Mouse (Mus musculus) megakaryocyte, embryonic 14.5 days (primary cell): Measurements from ENCODE around the gene Myo1e. TPM values are rescaled to one million over a fixed set of nuclear protein-coding genes. Genes with fewer than 3 reads are reported as not detected.

Experiments used
- H3K27me3 ChIP-seq: replicated peaks from 2 replicates; pipeline ENCODE3; 2012; ENCODE audit warnings: inconsistent platforms
- H3K36me3 ChIP-seq: replicated peaks from 2 replicates; pipeline ENCODE3; 2012; ENCODE audit warnings: low read length, inconsistent platforms, mixed read lengths
- H3K4me1 ChIP-seq: 2 replicates; pipeline ENCODE4 v1.6.1; 2012; ENCODE audit warnings: inconsistent platforms
- H3K4me3 ChIP-seq: replicated peaks from 2 replicates; pipeline ENCODE3; 2012; ENCODE audit warnings: moderate library complexity, mild to moderate bottlenecking, inconsistent platforms
- H3K9me3 ChIP-seq: 2 replicates; pipeline ENCODE4 v1.6.1; 2012; ENCODE audit warnings: inconsistent platforms
- FLI1 ChIP-seq: IDR thresholded peaks from 2 replicates; pipeline ENCODE4 v1.6.1; 2012; ENCODE audit warnings: low read length, inconsistent platforms, mixed read lengths
- GATA1 ChIP-seq: IDR thresholded peaks from 3 replicates; pipeline ENCODE4 v1.6.1; 2012; ENCODE audit warnings: mixed read lengths, low read length, inconsistent platforms, borderline replicate concordance
- polyA plus RNA-seq: library from polyadenylated mRNA; stranded (reverse); fragments of >175 nt; gene quantifications from 2 replicates; pipeline ENCODE4 v1.2.3, GENCODE M21; 2012; ENCODE audit warnings: low replicate concordance; ENCODE audit not compliant: insufficient read depth

Myo1e gene
- 7.1 and 16.7 TPM in 2 replicates for polyA plus RNA-seq

DNA sequence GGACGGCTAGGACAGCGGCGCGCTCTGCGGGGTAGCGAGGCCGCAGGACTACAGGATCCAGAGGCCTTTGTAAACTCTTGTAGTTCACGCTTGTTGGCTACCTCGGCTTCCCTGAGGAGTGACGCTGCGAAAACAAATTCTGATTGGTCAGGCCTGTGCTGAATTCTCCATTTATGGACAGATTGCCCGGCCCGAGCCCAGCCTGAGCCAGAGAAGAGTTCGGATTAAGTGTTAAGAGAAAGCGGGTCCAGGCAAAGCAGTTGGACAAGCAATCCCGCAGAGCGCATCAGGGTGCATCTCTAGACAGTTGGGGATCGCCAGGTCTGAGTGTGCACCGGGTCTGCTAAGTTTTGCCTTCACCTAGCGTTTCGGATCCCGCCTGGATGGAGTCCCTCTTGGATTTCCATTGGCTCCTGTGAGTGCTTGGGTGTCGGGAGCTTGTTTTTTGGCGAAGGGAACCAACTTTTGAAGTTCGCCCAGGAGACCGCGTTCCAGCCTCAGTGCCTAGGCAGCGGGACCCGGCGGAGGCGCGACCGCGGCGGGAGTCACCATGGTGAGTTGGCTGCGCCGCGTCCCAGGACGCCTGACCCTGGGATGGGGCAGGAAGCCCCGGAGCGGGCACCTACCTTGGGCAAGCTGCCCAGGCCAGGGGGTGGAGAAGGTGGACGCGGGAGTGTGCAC lies at the start of gene Myo1e:
Myo1e (plus strand) TSS at position 200 of the 681 bp plus-strand sequence.
- peak within 1 kb of the TSS; percentile 97 for H3K4me3 ChIP-seq
- TF ChIP-seq GATA1: no peak
- no peak for TF ChIP-seq FLI1
- no peaks in the 10 kb centered on the region for H3K9me3 ChIP-seq
- H3K36me3 ChIP-seq: no peaks in the 10 kb centered on the region
- peaks cover 68% of the 10 kb centered on the region for H3K4me1 ChIP-seq
- H3K27me3 ChIP-seq: peaks cover 7% of the 10 kb centered on the region

GRCm38 (mm10) chr9:70160071-70160470 lies 47.1 kb upstream of the Myo1e start:
- Histone ChIP-seq H3K4me3 (no peak overlapping the region), H3K27me3 (peaks cover 16% of the 10 kb centered on the region), H3K36me3 (no peaks in the 10 kb centered on the region), H3K4me1 (no peaks in the 10 kb centered on the region), H3K9me3 (no peaks in the 10 kb centered on the region)
- TF ChIP-seq GATA1 (no peak), FLI1 (no peak)

DNA sequence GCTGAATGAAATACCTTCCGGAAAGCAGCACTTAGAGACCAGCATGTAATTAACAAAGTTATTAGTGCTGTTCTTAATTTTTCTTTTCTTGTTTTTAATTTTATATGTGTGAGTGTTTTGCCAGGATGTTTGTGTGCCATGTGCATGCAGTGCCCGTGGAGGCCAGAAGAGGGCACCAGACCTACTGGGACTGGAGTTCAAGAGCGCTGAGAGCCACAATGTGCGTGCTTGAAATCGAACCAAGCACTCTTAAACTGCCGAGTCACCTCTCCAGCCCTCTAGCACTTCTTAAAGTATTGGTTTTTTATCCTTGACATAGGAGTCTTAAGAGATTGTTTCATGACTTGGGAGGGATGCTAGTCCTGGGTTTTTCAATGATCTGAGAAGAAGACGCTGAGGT lies 38.2 kb upstream of the Myo1e start:
- no peak overlapping the region for H3K4me3 ChIP-seq
- H3K27me3 ChIP-seq: peaks cover 11% of the 10 kb centered on the region
- H3K9me3 ChIP-seq: peaks cover 9% of the 10 kb centered on the region
- H3K4me1 ChIP-seq: peaks cover 6% of the 10 kb centered on the region; the same call in 1 of the 2 replicates
- TF ChIP-seq GATA1 (no peak), FLI1 (no peak)
- H3K36me3 ChIP-seq: no peaks in the 10 kb centered on the region

DNA sequence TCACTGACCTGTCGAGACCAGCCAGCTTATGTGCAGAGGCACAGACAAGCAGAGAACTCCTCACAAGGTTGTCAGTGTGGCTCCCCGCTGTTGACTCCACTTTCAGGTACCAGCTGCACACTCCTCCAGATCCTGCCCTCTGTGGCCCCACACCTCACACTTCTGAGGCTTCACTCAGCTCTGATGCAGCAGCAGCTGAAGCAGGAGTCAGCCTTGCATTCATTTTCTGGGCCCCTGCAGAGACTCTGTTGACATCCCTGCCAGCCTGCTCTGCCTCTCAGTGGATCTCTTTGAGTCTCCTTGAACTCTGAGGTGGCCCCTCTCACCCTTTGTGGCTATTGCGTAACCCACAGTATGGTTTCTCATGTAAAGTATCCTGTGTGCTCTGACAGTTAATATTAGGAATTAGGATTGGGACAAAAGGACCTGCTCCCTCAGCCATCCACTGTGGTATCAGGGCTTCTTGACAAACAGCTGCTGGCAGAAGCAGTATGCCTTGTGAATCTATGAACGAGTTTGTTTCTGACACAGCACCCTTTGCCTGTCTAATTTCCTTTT lies 32.8 kb upstream of the Myo1e start:
- H3K9me3 ChIP-seq: 0 out of 2 replicates have a peak, but pooled peaks cover 3% of the 10 kb centered on the region
- H3K36me3 ChIP-seq: no peaks in the 10 kb centered on the region
- TF ChIP-seq FLI1: no peak
- no peak overlapping the region for H3K4me3 ChIP-seq
- peaks cover 12% of the 10 kb centered on the region for H3K27me3 ChIP-seq
- H3K4me1 ChIP-seq: peaks cover 9% of the 10 kb centered on the region; the same call in 1 of the 2 replicates

- peaks cover 9% of the 10 kb centered on the region; the same call in 1 of the 2 replicates for H3K4me1 ChIP-seq
- H3K4me3 ChIP-seq: no peak overlapping the region
- peaks cover 9% of the 10 kb centered on the region for H3K27me3 ChIP-seq
- H3K9me3 ChIP-seq: no peaks in the 10 kb centered on the region
- TF ChIP-seq FLI1: no peak
- H3K36me3 ChIP-seq: no peaks in the 10 kb centered on the region
Observed at GRCm38 (mm10) chr9:70174896-70175295, 32.3 kb upstream of the Myo1e start.

- H3K36me3 ChIP-seq: no peaks in the 10 kb centered on the region
- TF ChIP-seq GATA1 (no peak), FLI1 (no peak)
- H3K9me3 ChIP-seq: no peaks in the 10 kb centered on the region
- peaks cover 16% of the 10 kb centered on the region for H3K27me3 ChIP-seq
- 0 out of 2 replicates have a peak, but pooled peaks cover 5% of the 10 kb centered on the region for H3K4me1 ChIP-seq
- no peak overlapping the region for H3K4me3 ChIP-seq
Observed at GRCm38 (mm10) chr9:70176291-70176690, 30.9 kb upstream of the Myo1e start.

DNA sequence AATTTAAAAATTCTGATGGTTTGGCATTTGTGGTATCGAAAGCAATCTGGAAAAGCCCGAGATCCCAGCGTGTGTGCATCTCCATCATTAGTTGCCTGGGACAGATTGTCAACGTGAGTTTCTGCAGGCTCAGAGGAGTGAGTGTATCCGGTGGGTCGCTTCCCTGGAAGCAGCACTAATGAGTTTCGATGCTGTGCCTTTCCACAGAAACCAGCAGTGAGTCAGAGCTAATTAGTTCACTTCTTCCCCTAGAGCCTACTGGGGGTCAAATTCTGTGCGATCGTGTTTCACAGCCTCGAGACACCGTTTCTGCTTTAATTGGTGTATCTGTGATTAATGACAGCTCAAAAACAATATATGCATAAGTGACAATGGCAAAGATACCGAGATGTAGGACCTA lies 25.4 kb upstream of the Myo1e start:
- H3K27me3 ChIP-seq: peaks cover 13% of the 10 kb centered on the region
- no peaks in the 10 kb centered on the region for H3K36me3 ChIP-seq
- H3K9me3 ChIP-seq: no peaks in the 10 kb centered on the region
- TF ChIP-seq GATA1 (no peak), FLI1 (no peak)
- H3K4me3 ChIP-seq: no peak overlapping the region
- H3K4me1 ChIP-seq: 0 out of 2 replicates have a peak, but pooled peaks cover 2% of the 10 kb centered on the region

GRCm38 (mm10) chr9:70182639-70183038 lies 24.5 kb upstream of the Myo1e start:
- TF ChIP-seq GATA1 (no peak), FLI1 (no peak)
- H3K4me3 ChIP-seq: no peak overlapping the region
- 0 out of 2 replicates have a peak, but pooled peaks cover 2% of the 10 kb centered on the region for H3K4me1 ChIP-seq
- H3K36me3 ChIP-seq: no peaks in the 10 kb centered on the region
- H3K9me3 ChIP-seq: peaks cover 6% of the 10 kb centered on the region
- H3K27me3 ChIP-seq: peaks cover 16% of the 10 kb centered on the region

GRCm38 (mm10) chr9:70192336-70192735 lies 14.8 kb upstream of the Myo1e start:
- no peak overlapping the region for H3K4me3 ChIP-seq
- TF ChIP-seq GATA1 (no peak), FLI1 (no peak)
- no peaks in the 10 kb centered on the region for H3K36me3 ChIP-seq
- peaks cover 11% of the 10 kb centered on the region for H3K27me3 ChIP-seq
- H3K4me1 ChIP-seq: no peaks in the 10 kb centered on the region
- H3K9me3 ChIP-seq: peaks cover under 1% of the 10 kb centered on the region

DNA sequence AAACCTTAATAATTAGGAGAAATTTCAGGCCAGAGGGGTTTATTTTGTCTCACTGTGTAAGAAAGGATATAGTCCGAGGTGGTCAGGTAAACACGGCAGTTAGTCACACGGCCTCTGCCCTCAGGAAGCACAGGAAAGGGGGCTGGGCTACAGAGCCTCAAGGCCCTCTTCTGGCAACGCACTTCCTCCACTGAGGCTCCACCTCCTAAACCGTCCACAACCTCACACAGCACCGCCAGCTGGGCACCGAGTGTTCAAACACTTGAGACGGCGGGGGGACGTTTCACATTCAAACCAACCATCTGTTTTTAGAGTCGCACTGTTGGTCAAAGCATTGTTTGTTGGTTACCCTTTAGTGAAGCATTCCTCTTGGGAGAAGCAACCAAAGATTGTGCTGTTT lies 12.5 kb upstream of the Myo1e start:
- Histone ChIP-seq H3K4me1 (no peaks in the 10 kb centered on the region), H3K4me3 (no peak overlapping the region), H3K36me3 (no peaks in the 10 kb centered on the region), H3K27me3 (peaks cover 5% of the 10 kb centered on the region), H3K9me3 (no peaks in the 10 kb centered on the region)
- TF ChIP-seq GATA1 (no peak), FLI1 (no peak)
